Mouse (Mus musculus) cerebellum, postnatal 25 days (tissue): ENCODE results near the gene Rnf115.
A peak's percentile ranks its signal among the peaks of the same experiment; 100 is the strongest.
"Not testable (repeated sequence)": the region's sequence is repeated elsewhere in the genome, so short reads cannot be mapped to it uniquely, and the experiment has no call there.

Experiments
- DNase-seq, 2 experiments: peaks; one replicate each; pipeline ENCODE4 v3.0.0; 2021; ENCODE audit warnings: mixed read lengths in 2 of 2

The Rnf115 gene

DNA sequence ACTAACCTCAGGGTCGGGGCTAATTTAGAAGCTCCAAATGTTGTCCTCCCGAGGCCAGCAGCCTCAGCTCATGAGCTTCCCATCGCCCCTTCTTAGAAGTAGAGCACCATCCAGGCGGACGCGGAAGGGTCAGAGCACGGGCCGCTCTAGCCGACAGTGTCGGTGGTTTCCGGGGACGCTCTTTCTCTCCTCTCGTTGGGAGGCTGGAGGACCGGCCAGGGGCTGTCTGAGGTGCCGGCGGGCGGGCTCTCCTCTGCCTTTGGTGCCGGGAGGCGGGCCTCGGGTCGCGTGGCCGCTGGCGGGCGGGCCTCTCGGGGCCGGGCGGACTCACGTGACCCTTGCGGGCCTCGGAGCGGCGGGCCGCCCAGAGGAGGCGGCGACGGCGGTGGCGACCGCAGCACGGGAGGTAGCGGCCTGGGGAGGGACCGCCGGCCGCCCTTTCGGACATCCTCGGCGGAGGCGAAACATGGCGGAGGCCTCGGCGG lies at the start of gene Rnf115, which contains the start of gene Polr3c:
Gene Rnf115 (plus strand): TSS at position 322 of the 485 bp plus-strand sequence.
Gene Polr3c (minus strand): TSS at position 286 of the 485 bp plus-strand sequence.
- peak; percentile 97 to 98 for DNase-seq

DNA sequence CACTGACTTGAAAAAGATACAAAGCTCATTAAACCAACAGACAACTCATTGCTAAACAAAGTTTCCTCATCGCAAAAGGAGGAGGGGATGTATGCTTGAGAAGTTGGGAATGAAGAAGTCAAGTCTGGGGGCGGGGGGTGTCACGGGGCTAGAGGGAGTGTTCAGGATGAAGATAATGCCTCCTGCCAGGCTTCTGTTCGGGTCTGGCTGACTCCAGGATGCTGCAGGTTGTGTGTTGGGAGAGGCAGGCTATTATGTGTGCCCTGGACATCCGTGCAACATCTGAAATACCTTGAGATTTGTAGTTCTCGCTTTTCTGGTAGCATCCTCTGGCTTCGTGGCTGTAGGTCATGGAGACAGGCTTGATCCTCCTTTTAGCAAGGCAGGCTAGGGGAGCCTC lies 49.0 kb upstream of the Rnf115 start:
- DNase-seq, result no peak

DNA sequence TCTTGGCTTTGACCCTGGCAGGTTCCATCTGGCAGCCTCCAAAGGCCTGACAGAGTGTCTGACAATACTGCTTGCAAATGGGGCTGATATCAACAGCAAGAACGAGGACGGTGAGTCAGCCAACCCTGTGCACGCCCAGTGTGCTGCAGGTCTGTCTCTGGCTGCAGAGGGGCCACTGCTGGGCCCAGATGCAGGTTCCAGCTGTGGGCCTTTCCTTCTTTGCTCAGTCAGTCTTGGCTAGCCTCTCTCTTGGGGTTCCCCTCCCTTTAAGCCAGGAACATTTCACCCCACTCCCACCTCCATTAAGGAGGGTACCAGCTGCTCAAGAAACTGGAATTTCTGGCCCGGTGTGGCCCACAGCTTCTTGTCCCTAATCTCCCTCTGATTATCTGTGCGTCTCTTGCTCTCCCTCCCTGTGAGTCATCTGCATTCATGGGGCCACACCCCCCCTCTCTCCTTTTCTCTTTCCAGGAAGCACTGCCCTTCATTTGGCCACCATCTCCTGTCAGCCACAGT lies 48.2 kb upstream of the Rnf115 start:
- DNase-seq, result no peak

DNA sequence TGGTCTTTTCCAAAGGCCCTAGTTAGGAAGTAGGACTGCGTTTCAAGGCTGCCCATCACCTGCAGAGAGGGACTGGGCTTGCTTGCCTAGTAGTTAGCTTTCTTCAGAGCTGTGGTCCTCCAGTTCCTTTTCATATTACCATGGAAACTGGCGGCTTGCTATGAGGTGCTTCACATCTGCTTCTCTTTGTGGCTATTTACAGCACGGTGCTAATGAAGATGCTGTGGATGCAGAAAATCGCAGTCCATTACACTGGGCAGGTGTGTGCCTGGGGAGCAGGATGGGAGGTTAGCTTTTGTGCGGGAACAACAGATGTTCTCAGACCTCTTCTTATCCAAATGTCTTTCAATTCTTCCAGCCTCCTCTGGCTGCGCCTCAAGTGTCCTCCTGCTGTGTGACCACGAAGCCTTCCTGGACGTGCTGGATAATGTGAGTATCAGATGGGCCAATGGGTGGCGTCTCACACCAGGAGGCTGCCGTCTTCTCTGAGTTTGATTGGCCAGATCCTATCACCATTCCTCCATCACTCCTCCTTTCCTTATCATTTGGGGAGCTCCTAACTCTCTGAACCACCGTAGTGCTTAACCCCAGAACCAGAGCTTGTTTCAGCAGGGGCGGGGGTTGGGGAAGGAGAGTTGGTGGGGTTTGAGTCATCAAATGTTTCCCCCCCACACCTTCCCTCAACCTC lies 47.1 kb upstream of the Rnf115 start:
- no peak for DNase-seq

DNA sequence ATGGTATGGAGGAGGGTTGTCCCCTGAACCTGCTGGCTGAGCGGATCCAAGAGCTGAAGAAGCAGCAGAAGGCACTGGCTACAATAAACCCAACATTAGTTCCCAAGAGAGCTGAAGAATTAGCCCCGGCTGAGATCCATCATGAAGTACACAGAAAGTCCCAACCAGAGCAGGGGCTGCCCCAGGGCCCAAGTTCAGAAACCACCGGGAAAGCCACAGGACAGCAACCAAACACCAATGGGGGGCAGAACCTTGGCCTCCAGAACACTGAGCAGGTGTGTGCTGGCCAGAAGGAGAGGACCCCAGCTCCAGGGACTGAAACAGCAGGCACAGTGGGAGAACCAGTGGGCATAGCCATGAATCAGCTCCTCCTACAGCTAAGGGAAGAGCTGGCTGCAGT lies 44.0 kb upstream of the Rnf115 start:
- no peak for DNase-seq

DNA sequence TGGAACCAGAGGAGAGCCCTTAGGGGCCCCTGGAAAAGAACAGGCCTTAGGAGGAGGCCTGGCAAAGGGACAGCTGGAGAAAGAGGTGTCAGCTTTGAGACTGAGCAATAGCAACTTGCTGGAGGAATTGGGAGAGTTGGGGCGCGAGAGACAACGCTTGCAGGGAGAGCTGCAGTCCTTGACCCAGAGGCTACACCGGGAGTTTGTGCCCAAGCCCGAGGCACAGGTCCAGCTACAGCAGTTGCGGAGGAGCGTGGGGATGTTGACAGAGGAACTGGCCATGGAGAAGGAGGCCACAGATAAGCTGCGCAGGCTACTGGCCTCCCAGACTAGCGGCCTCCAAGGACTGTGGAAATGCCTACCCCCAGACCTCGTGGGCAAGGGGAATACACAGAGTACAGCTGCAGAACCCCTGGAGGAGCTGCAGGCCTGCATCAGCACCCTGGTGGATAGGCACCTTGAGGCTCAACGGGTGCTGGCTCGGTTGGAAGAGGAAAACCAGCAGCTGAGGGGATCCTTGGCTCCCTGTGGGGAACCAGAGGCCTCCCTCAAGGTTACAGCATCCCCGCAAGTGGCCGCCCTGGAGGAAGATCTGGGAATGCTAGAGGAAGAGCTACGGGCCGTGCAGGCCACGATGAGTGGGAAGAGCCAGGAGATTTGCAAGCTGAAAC lies 43.2 kb upstream of the Rnf115 start:
- DNase-seq, result no peak

DNA sequence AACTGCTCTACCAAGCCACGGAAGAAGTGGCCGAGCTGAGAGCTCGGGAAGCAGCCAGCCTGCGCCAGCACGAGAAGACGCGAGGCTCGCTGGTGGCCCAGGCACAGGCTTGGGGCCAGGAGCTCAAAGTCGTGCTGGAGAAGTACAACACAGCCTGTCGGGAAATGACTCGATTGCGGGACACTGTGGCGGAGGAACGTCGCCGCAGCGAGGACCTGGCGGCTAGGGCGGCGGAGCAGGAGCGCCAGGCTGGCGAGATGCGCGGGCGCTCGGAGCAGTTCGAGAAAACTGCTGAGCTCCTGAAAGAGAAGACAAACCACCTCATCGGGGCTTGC lies 42.7 kb upstream of the Rnf115 start:
- peak; percentile 44 for DNase-seq

DNA sequence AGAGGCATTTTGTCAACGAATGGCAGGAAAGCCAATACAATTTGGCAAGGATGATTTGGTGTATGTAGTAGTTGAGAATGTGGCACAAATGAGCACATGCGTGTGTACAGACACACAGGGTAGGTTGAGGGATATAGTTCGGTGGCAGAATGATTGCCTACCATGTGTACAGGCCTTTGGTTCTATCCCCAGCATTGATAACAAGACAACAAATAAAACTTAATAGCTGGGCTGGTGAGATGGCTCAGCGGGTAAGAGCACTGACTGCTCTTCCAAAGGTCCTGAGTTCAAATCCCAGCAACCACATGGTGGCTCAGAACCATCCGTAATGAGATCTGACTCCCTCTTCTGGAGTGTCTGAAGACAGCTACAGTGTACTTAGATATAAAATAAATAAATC lies 41.4 kb upstream of the Rnf115 start:
- DNase-seq, result not testable (repeated sequence)

DNA sequence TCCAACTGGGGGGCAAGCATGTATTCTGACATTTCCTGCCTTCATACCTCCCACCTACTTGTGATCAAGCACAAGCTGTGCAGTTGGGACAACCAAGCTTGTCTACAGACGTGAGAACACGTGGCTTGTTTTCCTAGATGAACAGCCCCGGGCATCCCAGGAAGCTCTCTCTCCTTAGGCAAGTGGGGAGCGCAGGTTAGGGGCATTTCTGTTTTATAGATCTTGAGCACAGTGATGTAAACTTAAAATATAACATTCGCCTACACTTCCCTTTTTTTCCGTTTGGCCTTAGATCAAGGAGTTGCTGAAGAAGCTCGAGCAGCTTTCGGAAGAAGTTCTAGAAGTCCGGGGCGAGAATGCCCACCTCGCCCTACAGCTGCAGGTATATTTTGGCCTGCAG lies 38.6 kb upstream of the Rnf115 start:
- DNase-seq, result no peak

DNA sequence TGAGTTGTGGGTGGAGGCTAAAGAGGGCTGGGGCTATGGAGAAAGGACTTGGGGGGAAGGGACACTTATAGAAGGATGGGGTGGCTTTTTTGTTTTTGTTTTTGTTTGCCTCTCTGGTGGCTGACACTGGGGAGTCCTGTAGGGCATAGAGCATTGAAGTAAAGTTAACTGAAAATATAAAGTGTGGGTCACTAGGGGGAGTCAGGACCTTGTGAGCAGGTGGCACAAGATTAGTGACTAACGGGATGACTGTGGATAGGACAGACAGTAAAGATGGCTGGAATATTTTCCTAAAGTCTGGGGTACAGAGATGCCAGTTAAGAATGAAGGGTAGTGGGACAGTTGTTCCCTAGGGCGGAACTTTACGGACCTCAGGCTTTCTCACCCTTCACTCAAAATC lies 37.2 kb upstream of the Rnf115 start:
- DNase-seq, result no peak

DNA sequence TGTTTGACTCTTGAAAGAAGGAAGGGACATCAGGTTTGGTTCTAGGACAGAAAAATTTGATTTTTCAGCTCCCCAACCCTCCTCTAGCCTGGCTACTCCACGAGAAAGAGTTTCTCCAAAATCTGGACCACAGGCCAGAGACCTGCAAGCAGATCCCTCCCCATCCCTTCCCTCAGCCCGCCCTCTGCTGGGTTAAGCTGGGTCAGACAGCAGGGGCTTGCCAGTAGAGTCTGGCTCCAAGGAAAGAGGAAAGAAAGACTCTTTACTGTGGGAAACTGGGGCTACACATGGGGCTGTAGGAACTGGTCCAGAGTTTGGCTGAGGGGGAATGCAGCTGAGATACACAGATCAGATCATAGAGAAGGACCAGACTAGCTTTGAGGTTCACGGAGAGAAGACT lies 35.0 kb upstream of the Rnf115 start:
- DNase-seq, result peak in 1 of 2 experiments; percentile 42

DNA sequence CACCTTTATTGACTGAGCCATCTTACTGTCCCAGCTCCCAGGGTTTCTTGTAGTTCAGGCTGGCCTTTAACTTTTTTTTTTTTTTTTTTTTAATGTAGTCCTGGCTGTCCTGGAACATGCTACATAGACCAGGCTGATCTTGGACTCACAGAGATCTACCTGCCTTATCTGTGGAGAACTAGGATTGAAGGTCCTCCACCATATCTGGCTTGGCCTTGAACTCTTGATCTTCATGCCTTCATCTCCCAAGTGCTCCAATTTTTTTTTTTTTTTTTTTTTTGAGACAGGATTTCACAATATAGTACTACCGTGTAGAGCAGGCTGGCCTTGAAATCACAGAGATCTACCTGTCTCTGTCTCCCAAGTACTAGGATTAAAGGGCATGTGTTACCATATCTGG lies 33.9 kb upstream of the Rnf115 start:
- DNase-seq, result no peak

DNA sequence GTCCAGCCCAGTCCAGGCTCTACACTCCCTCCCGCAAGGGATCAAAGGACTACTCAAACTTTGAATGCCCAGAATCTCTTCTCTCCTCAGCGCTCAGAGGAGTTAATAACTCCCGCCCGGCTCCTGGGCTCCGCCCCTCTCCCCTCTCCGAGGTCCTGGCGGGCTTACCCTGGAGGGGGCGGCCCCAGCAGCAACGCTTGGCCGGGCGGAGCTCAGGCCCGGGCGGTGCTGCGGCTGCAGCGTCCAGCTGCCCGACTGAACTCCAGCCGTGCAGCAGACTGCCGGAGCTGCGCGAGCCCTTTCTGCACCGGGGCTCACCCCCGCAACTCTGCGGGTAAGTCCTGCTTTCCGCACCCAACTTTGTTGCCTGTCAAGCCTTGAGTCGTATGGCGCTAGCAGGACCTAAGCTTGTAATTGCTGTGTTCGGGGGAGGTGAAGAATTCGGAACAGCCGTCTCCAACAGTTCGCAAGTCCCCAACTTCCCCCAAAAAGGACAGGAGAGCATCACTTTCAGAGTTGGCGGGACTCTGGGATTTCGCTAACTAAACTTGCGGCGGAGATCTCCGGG lies 31.2 kb upstream of the Rnf115 start, which contains the start of gene Pias3:
Gene Pias3 (plus strand): TSS at position 187 of the 568 bp plus-strand sequence.
- DNase-seq, result peak; percentile 64 to 67

DNA sequence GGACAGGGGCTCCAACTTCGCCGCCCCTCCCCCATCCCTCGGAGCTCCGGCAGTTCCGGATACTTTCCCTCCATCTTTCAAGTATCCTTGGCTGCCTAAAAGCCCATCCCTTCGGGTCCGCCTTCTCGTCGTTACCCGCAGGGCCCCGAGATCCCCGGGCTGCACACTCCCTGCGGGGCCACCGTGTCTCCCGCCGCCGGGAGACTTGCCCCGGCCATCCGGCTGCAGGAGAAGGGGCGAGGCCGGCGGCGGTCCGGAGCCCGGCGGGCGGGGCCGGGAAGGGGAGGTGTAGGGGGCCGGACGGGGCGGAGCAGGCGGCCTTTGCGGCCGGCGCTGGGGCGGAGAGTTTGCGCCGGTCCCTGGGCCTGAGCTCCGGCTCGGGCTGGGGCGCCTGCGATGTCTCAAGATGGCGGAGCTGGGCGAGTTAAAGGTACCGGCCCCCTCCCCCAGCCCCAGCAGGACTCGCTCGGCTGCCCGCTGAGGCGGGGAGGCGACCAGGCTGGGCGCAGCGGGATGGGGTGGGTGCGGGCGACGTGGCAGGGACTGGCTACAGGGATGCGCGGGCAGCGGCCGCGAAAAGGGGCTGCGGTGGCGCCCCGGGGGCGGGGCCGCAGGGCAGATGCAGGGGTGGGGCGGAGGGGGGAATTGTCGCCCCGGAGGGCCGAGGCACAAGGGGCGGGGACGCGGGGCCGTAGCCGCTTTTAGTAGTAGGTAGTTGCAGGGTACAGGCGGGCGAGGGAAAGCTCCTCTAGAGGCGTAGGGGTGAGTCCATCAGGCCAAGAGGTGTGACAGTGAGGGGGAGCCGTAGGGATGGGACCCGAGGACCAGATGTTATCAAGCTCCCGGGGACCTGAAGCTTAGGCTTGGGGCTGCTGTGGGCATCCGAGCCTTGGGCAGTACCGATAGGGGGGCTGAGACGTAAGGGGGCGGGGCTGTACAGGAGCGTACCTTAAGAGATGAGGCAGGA lies 30.4 kb upstream of the Rnf115 start:
- peak; percentile 89 to 93 for DNase-seq

DNA sequence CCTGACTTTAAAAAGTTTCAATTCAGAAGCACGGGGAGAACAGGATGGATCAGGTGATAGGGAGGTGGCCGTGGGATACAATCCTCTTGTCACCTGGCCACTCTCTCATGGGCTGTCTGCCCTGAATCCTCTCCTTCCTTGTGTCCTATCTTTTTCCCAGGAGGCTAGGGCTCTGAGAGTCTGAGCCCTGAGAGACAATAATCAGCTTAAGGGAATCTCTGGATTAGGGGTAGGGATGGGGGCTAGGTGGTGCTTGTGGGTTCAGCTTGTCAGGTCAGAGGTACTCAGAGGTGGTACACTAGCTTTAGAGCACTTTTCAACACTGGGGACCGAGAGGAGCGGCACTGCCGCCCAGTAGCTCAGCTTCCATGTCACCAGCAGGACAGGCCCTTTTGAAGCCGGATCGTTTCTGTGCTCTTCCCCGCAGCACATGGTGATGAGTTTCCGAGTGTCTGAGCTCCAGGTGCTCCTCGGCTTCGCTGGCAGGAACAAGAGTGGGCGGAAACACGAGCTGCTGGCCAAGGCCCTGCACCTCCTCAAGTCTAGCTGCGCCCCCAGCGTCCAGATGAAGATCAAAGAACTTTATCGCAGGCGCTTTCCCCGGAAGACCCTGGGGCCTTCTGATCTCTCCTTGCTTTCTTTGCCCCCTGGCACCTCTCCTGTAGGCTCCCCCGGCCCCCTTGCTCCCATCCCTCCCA lies 28.3 kb upstream of the Rnf115 start:
- peak in 1 of 2 experiments; percentile 48 for DNase-seq

DNA sequence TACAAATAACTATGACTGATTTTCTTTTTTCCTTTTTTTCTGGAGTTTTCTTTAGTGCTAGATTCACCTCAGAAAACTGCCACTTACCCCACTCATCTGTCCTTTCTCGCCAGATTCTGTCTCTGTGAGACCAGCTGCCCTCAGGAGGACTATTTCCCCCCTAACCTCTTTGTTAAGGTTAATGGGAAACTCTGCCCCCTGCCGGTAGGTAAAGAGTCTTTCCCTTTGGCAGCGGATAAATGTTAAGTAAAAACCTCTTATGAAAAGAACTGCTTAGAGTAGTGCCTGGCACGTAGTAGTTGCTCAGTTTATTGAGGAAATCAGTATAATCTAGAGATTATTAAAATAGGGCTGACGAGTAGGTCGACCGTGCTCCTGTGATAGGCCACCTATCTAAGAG lies 27.1 kb upstream of the Rnf115 start:
- DNase-seq, result peak in 1 of 2 experiments; percentile 56

DNA sequence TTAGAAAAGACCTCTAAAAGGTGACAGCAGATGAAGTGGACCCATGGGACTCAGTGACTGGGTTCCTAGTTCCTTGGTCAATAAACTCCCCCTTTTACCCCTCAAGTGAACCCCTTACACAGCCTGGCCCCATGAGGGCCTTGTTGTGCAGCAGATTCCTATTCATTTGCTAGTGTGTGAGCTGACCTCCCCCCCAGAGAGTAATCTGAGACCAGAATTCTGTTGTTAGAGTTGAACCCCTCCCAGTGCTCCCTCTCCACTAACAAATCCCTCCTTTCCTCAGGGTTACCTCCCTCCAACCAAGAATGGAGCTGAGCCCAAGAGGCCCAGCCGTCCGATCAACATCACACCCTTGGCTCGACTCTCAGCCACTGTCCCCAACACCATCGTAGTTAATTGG lies 26.5 kb upstream of the Rnf115 start:
- DNase-seq, result no peak

DNA sequence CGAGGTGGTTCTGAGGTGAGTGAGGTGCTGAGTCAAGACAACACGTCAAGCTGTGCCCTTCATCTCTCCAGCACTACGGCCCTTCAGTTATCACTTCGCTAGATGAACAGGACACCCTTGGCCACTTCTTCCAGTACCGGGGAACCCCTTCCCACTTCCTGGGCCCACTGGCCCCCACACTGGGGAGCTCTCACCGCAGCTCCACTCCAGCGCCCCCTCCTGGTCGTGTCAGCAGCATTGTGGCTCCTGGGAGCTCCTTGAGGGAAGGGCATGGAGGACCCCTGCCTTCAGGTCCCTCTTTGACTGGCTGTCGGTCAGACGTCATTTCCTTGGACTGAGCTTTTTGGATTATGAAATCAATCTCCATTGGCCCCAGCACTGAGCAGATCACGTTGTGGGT lies 22.7 kb upstream of the Rnf115 start:
- DNase-seq, result peak in 1 of 2 experiments; percentile 58

DNA sequence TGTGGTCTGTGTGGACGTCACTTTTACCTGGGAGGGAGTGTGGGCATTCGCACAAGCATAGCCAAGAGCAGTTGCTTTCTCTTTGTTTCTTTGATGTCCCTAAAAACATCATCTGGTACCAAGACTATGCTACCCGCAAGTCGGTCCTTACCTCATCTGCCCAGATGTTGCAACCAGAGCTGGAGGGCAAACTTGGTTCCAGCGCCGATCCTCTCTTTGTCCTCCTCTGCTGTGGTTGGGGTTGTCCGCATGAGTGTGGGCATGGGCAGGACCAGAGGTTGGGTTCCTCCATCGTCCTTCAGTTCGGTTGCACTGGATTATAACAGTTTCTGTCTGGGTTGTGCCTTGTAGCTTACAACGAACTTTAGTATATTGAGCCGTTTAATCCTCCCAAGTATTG lies 21.2 kb upstream of the Rnf115 start:
- DNase-seq, result no peak

DNA sequence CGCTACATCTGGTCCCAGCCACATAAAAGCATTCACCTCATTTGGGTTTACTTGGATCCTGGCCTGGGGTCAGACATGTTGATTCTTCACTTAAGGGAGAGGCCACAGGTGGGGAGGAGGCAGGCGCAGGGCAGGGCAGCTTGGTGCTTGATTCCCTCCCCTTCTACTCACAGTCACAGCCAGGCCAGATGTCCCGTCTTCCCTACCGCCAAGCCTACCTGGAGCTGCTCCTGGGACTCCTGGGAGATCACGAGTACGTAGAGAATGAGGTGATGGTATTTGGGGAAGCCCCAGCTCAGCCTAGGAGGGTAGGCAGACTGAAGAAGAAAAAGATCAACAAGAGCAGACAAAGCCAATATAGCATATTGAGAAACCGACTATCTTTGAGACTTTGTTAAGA lies 20.5 kb upstream of the Rnf115 start:
- DNase-seq, result no peak

DNA sequence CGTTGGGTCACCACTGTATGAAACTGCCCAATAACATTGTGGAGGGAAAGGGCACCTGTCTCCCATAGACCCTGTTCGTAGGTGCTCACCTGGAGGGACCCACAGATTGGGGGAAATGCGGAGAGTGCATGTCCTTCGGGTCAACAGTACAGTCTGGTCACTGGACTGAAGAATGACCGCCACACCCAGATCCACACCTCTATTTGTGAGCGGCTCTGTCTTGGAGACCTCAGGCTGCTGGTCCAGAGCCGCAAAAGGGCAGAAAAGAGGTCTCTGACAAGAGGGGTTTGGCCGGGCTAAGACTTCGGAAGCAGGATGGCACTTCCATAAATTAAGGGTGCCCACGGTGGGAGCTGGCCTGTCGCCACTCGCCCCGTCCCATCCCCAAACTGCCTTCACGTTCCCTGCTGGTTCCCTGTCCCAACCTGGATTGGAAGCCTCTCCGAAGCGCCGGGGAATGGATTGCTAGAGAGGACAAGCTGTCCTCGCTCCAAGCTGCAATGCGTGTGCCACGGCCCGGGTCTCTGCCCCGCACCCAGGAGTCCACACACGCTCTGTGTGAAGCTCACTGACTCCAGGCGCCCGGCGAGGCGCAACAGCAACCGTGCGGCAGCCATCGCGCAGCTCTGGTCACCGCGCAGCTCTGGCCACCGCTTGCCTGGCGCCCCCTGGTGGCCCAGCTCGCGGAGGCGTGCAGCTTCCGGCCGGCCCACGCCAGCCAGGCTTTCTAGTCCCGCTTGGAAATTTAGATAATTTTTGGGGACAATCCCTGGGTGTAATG lies 19.4 kb upstream of the Rnf115 start, which contains the start of gene Nudt17:
Gene Nudt17 (minus strand): TSS at position 660 of the 781 bp plus-strand sequence.
- peak; percentile 90 to 95 for DNase-seq
